Mouse (Mus musculus) thymus, postnatal 36 days (tissue): ENCODE measurements around the gene Dab2ip.

Experiments
- DNase-seq, 2 experiments: peaks; one replicate each; pipeline ENCODE4 v3.0.0; 2022; ENCODE audit warnings: mixed read lengths in 2 of 2

Gene Dab2ip

DNA sequence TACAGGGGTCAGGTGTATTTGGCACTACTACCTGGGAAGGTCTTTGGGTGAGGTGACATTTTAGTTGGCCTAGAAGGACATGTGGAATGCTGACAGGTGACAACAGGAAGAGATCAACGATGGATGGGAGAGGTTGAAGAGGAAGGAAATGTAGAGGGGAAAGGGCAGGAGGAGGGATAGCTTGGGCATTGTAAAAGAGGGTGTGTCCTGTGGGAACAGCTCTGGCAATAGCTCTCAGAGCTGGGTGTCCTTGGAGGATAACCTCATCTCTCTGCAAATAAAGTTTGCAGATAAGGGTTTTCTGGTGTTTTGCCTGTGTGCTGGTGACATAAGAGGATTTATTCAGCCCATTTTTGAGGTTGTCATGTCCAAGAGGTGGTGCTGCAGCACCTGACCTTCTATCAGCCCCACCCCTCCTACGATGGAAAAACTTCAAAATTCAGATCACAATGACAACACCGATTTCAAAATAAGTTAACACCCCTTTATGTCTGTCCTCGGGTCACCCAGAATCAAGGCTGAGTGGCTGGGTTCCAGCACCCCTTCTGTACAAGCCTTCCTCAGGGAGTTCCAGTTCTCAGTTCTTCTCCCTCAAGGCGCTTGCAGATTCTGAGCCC lies 101.6 kb downstream of the Dab2ip start:
- no peak for DNase-seq

DNA sequence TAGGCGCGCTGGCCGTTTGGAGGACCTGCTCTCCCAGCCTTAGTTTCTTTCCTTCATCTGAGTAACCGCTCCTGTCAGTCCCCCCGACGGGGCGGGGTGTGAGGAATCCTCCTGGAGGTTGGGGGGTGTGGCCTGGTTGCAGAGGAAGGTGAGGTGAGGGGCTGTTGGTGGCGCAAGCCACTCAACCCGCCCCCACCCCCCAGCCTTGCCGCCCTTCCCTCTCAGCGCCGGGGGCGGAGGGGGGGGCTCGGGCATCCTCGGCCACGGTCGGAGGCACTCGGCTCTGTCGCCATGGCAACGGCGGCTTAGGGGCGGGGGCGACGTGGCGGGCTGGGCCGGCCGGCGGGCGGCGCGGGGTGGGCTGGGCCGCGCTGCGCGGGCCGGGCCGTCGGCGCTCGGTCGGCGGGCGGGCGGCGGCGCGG lies 102.9 kb downstream of the Dab2ip start:
- DNase-seq: peak; percentile 66 to 70

DNA sequence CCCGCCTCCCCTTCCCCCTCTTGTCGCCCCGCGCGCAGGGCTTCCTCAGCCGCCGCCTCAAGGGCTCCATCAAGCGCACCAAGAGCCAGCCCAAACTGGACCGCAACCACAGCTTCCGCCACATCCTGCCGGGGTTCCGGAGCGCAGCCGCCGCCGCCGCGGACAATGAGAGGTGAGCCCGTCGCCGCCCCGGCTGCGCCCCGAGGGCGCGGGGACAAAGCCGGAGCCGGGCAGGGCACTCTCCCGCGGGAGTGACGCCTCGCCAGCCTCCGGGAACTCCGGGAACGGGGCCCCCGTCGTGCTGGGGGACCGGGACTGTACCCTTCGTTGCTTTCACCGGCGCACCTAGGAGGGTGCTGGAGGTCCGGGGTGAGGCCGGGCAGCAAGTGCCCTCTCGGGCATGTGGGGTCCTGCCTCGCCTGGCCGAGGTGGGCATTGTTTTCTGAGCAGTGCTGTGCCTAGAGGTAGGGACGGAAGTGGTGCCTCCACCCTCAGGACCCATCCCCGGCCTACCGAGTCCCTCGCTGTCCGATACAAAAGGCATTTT lies 103.5 kb downstream of the Dab2ip start:
- DNase-seq: peak; percentile 74 to 79

GRCm38 (mm10) chr2:35662001-35662491 lies 104.0 kb downstream of the Dab2ip start:
- peak; percentile 65 to 74 for DNase-seq

GRCm38 (mm10) chr2:35662738-35663550 lies 104.9 kb downstream of the Dab2ip start:
- no peak for DNase-seq

GRCm38 (mm10) chr2:35667746-35668145 lies 109.7 kb downstream of the Dab2ip start:
- no peak for DNase-seq

- no peak for DNase-seq
Measured at GRCm38 (mm10) chr2:35669217-35669616, 111.2 kb downstream of the Dab2ip start.

DNA sequence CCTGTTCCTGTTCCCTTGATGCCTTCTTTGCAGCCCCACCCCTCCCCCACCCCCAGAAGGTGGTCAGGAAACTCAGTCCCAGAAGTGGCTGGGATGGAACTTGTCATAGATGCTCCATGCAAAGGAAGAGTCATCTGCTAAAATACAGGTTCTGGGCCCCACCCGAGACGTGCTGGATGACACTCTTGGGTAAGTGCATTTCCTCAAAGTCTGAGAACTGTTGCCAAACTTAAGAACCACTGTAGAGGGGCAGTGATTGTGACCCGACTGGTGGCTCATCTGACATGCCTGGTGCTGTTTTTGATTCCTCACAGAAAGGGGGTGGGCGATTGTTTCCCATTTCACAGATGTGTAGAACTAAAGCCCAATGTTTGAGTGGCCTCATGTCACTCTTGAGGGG lies 111.7 kb downstream of the Dab2ip start:
- no peak for DNase-seq

DNA sequence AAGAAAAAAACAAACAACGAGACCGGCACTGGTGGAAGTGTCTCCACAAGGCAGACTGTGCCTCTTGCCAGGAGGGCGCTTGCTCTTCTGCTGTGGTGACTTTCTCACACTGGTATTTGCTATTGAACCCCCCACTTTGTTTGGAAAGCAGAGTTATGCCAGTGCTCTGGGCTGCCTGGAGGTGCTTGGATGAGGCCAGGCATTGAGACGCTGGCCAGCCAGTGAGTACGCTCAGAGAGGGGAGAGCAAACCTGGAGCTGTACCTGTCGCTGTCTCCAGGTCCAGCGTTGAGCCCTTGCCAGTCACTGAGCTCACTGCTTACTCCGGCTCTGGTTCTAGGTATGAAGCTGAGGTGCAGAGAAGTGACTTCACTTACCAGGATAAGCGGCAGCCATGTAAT lies 112.2 kb downstream of the Dab2ip start:
- no peak for DNase-seq

- no peak for DNase-seq
Measured at GRCm38 (mm10) chr2:35671980-35672910, 114.2 kb downstream of the Dab2ip start.

GRCm38 (mm10) chr2:35673181-35673580 lies 115.1 kb downstream of the Dab2ip start:
- DNase-seq: no peak

DNA sequence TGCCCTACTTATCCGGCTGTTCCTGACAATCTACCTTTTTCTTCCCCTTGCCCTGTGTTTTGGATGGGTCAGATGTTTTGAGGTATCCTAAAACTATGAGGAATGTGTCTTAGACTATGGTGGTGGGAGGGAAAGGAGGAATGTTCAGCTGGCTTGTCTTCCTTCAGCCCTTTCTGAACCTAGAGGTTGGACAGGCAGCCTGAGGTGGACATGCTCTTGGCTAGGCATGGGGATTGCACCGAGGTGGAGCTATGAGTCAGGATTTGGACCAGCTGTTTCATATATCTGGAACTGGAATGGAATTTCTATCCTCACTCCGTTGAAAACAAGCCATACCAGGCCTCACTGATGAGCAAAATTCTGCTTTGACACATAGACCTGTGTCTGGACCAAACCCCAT lies 115.9 kb downstream of the Dab2ip start:
- DNase-seq: no peak

GRCm38 (mm10) chr2:35674431-35674830 lies 116.4 kb downstream of the Dab2ip start:
- DNase-seq: no peak

GRCm38 (mm10) chr2:35676075-35676665 lies 118.1 kb downstream of the Dab2ip start:
- no peak for DNase-seq

GRCm38 (mm10) chr2:35677855-35678254 lies 119.8 kb downstream of the Dab2ip start:
- DNase-seq: no peak

DNA sequence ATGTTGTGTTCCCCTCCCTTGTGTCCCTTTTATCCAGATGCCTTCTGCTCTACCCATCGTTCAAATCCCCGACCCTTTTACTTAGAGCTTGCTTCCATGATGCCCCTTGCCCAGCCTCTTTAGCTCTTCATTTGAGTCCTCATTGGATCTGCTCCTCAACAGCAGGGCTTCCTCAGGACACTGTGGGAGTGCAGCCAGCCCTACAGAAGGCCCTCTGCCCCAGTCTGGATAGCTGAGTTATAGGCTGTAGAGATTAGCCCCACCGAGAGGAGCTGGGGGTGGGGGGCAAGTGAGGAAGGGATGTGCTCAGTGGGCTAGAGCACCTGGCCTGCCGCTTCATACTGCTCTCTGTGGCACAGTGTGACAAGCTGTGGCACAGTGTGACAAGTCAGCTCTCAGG lies 120.4 kb downstream of the Dab2ip start:
- no peak for DNase-seq

- DNase-seq: peak; percentile 24 to 41
Measured at GRCm38 (mm10) chr2:35679812-35680672, 122.0 kb downstream of the Dab2ip start.

DNA sequence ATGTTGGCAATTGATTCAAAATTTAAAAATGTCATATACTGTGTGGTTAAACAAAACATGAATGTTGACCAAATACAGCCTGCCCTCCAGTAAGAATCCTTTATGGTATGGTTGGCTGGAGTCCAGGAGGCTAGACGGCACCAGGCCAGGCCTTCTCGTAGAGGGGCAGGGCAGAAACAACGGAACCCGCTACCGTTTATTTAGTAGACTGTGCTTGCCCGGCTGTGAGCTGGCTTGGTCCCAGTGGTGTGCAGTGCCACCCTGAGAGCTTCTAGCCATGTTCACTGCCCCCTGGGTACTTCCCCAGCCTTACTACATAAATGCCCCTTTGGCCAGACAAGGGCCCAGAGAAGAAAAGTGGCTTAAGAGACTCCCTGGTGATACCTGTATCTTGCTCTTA lies 122.8 kb downstream of the Dab2ip start:
- DNase-seq: no peak

DNA sequence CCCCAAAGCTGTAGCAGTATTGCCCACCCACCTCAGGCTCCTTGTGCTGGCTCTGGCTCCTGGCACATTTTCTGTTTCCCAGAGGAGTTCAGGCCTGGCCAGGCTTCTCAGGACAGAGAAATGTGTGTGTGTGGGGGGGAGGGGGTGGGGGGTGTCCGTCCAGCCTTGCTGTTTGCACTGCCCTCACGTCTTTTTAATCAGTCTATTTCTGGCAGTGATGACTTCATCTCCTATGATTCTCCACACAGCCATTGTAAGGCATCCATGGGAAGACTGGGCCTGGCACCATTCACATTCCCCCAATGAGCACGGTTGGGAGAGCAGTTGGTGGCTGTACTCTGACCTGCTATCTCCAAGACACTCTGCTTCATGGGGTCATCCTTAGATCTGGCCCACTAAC lies 125.9 kb downstream of the Dab2ip start:
- no peak for DNase-seq

DNA sequence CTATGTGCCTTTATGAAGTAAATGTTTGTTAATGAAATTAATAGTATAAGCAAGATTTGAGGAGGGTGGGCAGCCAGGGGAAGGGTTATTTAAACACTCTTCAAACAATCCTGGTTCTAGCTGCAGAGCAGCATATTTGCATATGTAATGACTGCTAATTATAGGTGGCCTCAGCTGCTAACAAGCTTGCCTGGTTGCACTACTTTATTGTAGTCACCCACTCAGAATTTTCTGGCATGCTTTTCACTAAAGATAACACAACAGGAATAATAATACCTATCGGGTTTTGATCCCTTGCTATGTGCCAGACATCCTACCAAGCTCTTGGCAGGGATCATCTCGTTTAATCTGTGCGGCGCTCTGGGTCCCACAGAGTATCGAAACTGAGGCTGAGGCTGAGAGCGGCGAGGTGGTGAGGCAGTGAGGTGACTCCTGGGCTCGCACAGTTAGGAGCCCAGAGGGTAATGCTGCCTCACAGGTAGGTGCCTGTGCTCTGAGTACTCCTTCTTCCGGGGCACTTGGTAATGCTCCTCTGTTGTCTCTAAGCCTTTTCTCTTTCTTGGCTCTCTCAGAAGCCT lies 126.8 kb downstream of the Dab2ip start:
- DNase-seq: no peak

DNA sequence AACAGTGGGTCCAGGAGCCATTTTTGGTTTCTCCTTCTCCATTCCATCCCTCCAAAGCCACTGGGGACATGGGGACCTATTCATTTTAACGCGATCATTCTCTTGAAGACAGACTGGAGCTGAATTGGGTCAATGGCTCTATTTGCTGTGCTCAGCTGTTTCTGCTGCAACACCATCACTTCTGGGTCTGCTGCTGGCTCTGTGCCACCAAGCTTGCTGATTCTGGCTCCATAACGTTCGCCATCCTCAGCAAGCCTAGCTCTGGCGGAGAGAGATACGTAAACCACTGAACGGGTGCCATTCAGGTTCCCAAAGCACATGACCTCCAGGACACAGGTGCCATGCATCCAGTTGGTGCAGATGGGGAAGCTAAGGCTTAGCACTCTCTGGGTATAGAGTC lies 128.0 kb downstream of the Dab2ip start:
- no peak for DNase-seq
